Mouse (Mus musculus) liver, embryonic 13.5 days (tissue): ENCODE measurements around the gene Sh3rf1. TPM values are rescaled to one million over a fixed set of nuclear protein-coding genes. Genes with fewer than 3 reads are reported as not detected.

ENCODE experiments used
- ATAC-seq: fragments of 200-750 bp; cut with Nextera tagmentation; 2 replicates; pipeline ENCODE4 v1.8.0; 2017; ENCODE audit warnings: low read depth, mild to moderate bottlenecking, moderate number of reproducible peaks, moderate library complexity
- DNase-seq: peaks from one replicate; pipeline ENCODE4 v3.0.0; 2022
- H3K27ac ChIP-seq: fragments of 300-500 bp; sonication (generic); 2 replicates; pipeline ENCODE4 v1.5.1; 2015; ENCODE audit warnings: moderate library complexity, mild to moderate bottlenecking, inconsistent platforms
- H3K27me3 ChIP-seq: fragments of 300-500 bp; sonication (generic); 2 replicates; pipeline ENCODE4 v1.6.1; 2015; ENCODE audit warnings: mild to moderate bottlenecking, inconsistent platforms
- H3K36me3 ChIP-seq: fragments of 300-500 bp; sonication (generic); 2 replicates; pipeline ENCODE4 v1.6.1; 2015; ENCODE audit warnings: mild to moderate bottlenecking, inconsistent platforms
- H3K4me1 ChIP-seq: fragments of 300-500 bp; sonication (generic); replicated peaks from 2 replicates; pipeline ENCODE4 v1.6.1; 2015; ENCODE audit warnings: inconsistent platforms
- H3K4me2 ChIP-seq: fragments of 300-500 bp; sonication (generic); 2 replicates; pipeline ENCODE4 v1.6.1; 2015; ENCODE audit warnings: inconsistent platforms, mild to moderate bottlenecking, moderate library complexity
- H3K4me3 ChIP-seq: fragments of 300-500 bp; sonication (generic); replicated peaks from 2 replicates; pipeline ENCODE4 v1.5.1; 2015; ENCODE audit warnings: mild to moderate bottlenecking, inconsistent platforms
- H3K9ac ChIP-seq: fragments of 300-500 bp; sonication (generic); 2 replicates; pipeline ENCODE4 v1.6.1; 2015; ENCODE audit warnings: mild to moderate bottlenecking, inconsistent platforms
- H3K9me3 ChIP-seq: fragments of 300-500 bp; sonication (generic); replicated peaks from 2 replicates; pipeline ENCODE4 v1.6.1; 2016; ENCODE audit warnings: inconsistent platforms
- WGBS: fragments of 180-500 bp; shearing (Covaris S2); methylation state at CpG from one replicate; pipeline ENCODE4 v1.1.7; 2015; ENCODE audit not compliant: insufficient replicate concordance; 5-methylcytosine and 5-hydroxymethylcytosine counted together
- polyA plus RNA-seq: library from polyadenylated mRNA; unstranded; fragments of >200 nt; fragmentation: Nextera tagmentation; extraction: Ambion mirVana; gene quantifications from 2 replicates; pipeline ENCODE4 v1.2.1, GENCODE M21; 2015

Sh3rf1 gene
- polyA plus RNA-seq, 1 experiment from 2014 or later: 1.1 TPM

GRCm38 (mm10) chr8:61444358-61444757 is 220.7 kb downstream of the Sh3rf1 start:
- Histone ChIP-seq H3K36me3 (no peaks in the 10 kb centered on the region), H3K27me3 (no peaks in the 10 kb centered on the region), H3K9me3 (0 out of 2 replicates have a peak, but pooled peaks cover 6% of the 10 kb centered on the region), H3K27ac (no peak overlapping the region), H3K4me1 (no peaks in the 10 kb centered on the region), H3K9ac (no peak overlapping the region), H3K4me3 (no peak overlapping the region), H3K4me2 (no peak overlapping the region)
- 59% methylated on average over 3 of the region's 3 CpGs for WGBS
- ATAC-seq (no peak), DNase-seq (no peak)

Other genes with a start within 250 kb of the Sh3rf1 start
- gene Clcn3, start 240.6 kb upstream of the Sh3rf1 start, polyA plus RNA-seq: 35.8 and 41.3 TPM in 2 replicates
- 9.2 and 11.9 TPM in 2 replicates for gene Nek1, start 230.7 kb upstream of the Sh3rf1 start, polyA plus RNA-seq